In genomic region chr19:46244628-46245027, GRCm38 (mm10) we compare ENCODE assay signal across 18 mouse cellular contexts. TPM values are rescaled to one million over a fixed set of nuclear protein-coding genes. Genes with fewer than 3 reads are reported as not detected.
DNase-seq lines count a peak whose midpoint lies in the region; ATAC-seq and TF ChIP-seq lines count a peak whose summit lies in the region.
"Had no signal": no experiment of that assay in that cellular context is flagged by ENCODE, and none has a peak within 500 bp of the region (broad histone marks: within the 10 kb centered on the region; RNA-seq: fewer than 3 reads in every experiment).

No protein-coding gene starts in this region.

- no peak overlapping the region for H3K4me2 ChIP-seq in hindbrain, postnatal 0 days (ENCODE audit: low read depth, low read length)
- H3K4me2 ChIP-seq in hindbrain, embryonic 11.5 days (replicated peaks; ENCODE audit: low read depth, low read length), result no peak overlapping the region
- no peak overlapping the region for H3K4me2 ChIP-seq in kidney, embryonic 14.5 days (replicated peaks; ENCODE audit: low read depth, low read length)
- H3K4me2 ChIP-seq: heart, embryonic 13.5 days; hindbrain, embryonic 13.5 days; intestine, embryonic 15.5 days had no signal

- no peak for DNase-seq in hindbrain, postnatal 0 days (ENCODE audit: low spot score)
- no peak for DNase-seq in hindbrain, embryonic 11.5 days (ENCODE audit: low spot score)
- DNase-seq in ES-CJ7 (ENCODE audit: low read depth, low spot score), result peak; percentile 63
- peak; percentile 36 for DNase-seq in brain, embryonic 14.5 days (ENCODE audit: low read depth)
- no peak for DNase-seq in Muller cell, postnatal 12 days (ENCODE audit: inconsistent ontology term)
- DNase-seq in right cerebral cortex, postnatal 10 days (ENCODE audit: low spot score in 2 of 2), result no peak
- DNase-seq: adrenal gland, postnatal 14 days; cerebellum, adult 2 months; cerebellum, postnatal 10 days; gastrocnemius, postnatal 14 days; heart, postnatal 36 days had no signal

- no peaks in the 10 kb centered on the region for H3K4me1 ChIP-seq in hindbrain, postnatal 0 days (ENCODE audit: insufficient read depth, low read length)
- no peaks in the 10 kb centered on the region for H3K4me1 ChIP-seq in hindbrain, embryonic 11.5 days (replicated peaks; ENCODE audit: control insufficient read depth, insufficient read depth, low read length)
- peaks cover 2% of the 10 kb centered on the region for H3K4me1 ChIP-seq in ES-Bruce4 (ENCODE audit: control insufficient read depth, insufficient read depth, low read length)
- no peaks in the 10 kb centered on the region for H3K4me1 ChIP-seq in kidney, embryonic 14.5 days (ENCODE audit: control insufficient read depth, insufficient read depth, low read length)

- H3K4me3 ChIP-seq in hindbrain, postnatal 0 days (ENCODE audit: low read length), result no peak overlapping the region
- no peak overlapping the region for H3K4me3 ChIP-seq in hindbrain, embryonic 11.5 days (ENCODE audit: low read depth, low read length)
- no peak overlapping the region for H3K4me3 ChIP-seq in ES-Bruce4 (ENCODE audit: low read depth, low read length)
- no peak overlapping the region for H3K4me3 ChIP-seq in kidney, embryonic 14.5 days (ENCODE audit: low read length)
- H3K4me3 ChIP-seq: embryonic facial prominence, embryonic 10.5 days; heart, embryonic 13.5 days; hindbrain, embryonic 13.5 days; intestine, embryonic 15.5 days had no signal

- TF ChIP-seq POLR2A in ES-Bruce4 (IDR thresholded peaks at IDR 0.05; ENCODE audit: insufficient read depth, low read length), result no peak
- no peak for TF ChIP-seq POLR2A in brain, embryonic 14.5 days (IDR thresholded peaks at IDR 0.05; ENCODE audit: borderline replicate concordance, extremely low read depth, insufficient read depth, insufficient read length, poor library complexity, severe bottlenecking)

- WGBS in hindbrain, postnatal 0 days, result 20% methylated on average over 5 of the region's 5 CpGs
- WGBS in hindbrain, embryonic 11.5 days, result 22% methylated on average over 5 of the region's 5 CpGs
- 31% methylated on average over 5 of the region's 5 CpGs for WGBS in kidney, embryonic 14.5 days

- no peaks in the 10 kb centered on the region for H3K27me3 ChIP-seq in hindbrain, postnatal 0 days (ENCODE audit: insufficient read depth, low read length)
- no peaks in the 10 kb centered on the region for H3K27me3 ChIP-seq in hindbrain, embryonic 11.5 days (ENCODE audit: control insufficient read depth, insufficient read depth, low read length)
- H3K27me3 ChIP-seq in ES-Bruce4 (ENCODE audit: control insufficient read depth, insufficient read depth, low read length, poor library complexity, severe bottlenecking), result no peaks in the 10 kb centered on the region
- no peaks in the 10 kb centered on the region for H3K27me3 ChIP-seq in kidney, embryonic 14.5 days (ENCODE audit: control insufficient read depth, insufficient read depth, low read length)
- H3K27me3 ChIP-seq: heart, embryonic 13.5 days; hindbrain, embryonic 13.5 days; intestine, embryonic 15.5 days had no signal

- no peak overlapping the region for H3K9ac ChIP-seq in hindbrain, postnatal 0 days (replicated peaks; ENCODE audit: low read length)
- H3K9ac ChIP-seq in hindbrain, embryonic 11.5 days (ENCODE audit: low read depth, low read length), result no peak overlapping the region
- no peak overlapping the region for H3K9ac ChIP-seq in ES-Bruce4 (ENCODE audit: low read depth, poor library complexity, severe bottlenecking)
- no peak overlapping the region for H3K9ac ChIP-seq in kidney, embryonic 14.5 days (ENCODE audit: low read depth, low read length)
- H3K9ac ChIP-seq: heart, embryonic 13.5 days; hindbrain, embryonic 13.5 days; intestine, embryonic 15.5 days had no signal

- H3K36me3 ChIP-seq in hindbrain, postnatal 0 days (ENCODE audit: insufficient read depth, low read length), result peaks cover 11% of the 10 kb centered on the region; the same call in 1 of the 2 replicates
- H3K36me3 ChIP-seq in hindbrain, embryonic 11.5 days (ENCODE audit: control insufficient read depth, insufficient read depth, low read length), result no peaks in the 10 kb centered on the region
- no peaks in the 10 kb centered on the region for H3K36me3 ChIP-seq in ES-Bruce4 (ENCODE audit: control insufficient read depth, insufficient read depth, low read length, poor library complexity, severe bottlenecking)
- H3K36me3 ChIP-seq in kidney, embryonic 14.5 days (ENCODE audit: control insufficient read depth, insufficient read depth, low read length), result no peaks in the 10 kb centered on the region; the same call in 1 of the 2 replicates
- H3K36me3 ChIP-seq: intestine, embryonic 15.5 days had no signal

- no peak for ATAC-seq in hindbrain, postnatal 0 days
- ATAC-seq in hindbrain, embryonic 11.5 days (ENCODE audit: low FRiP score), result no peak
- no peak for ATAC-seq in kidney, embryonic 14.5 days (ENCODE audit: low FRiP score, low TSS enrichment)
- ATAC-seq: forebrain, embryonic 16.5 days; intestine, embryonic 15.5 days had no signal

- peak; percentile 59; the same call in 1 of the 2 replicates for TF ChIP-seq EP300 in ES-Bruce4 (IDR thresholded peaks at IDR 0.05; ENCODE audit: insufficient read depth, low read depth, low read length)

- H3K9me3 ChIP-seq in hindbrain, postnatal 0 days (ENCODE audit: low read length), result no peaks in the 10 kb centered on the region
- no peaks in the 10 kb centered on the region for H3K9me3 ChIP-seq in hindbrain, embryonic 11.5 days (ENCODE audit: control insufficient read depth, low read length)
- no peaks in the 10 kb centered on the region for H3K9me3 ChIP-seq in ES-Bruce4 (replicated peaks; ENCODE audit: control insufficient read depth, insufficient read depth, low read length, poor library complexity, severe bottlenecking)
- H3K9me3 ChIP-seq in kidney, embryonic 14.5 days (ENCODE audit: control insufficient read depth, low read length), result no peaks in the 10 kb centered on the region
- H3K9me3 ChIP-seq: embryonic facial prominence, embryonic 10.5 days; heart, embryonic 13.5 days; hindbrain, embryonic 13.5 days; intestine, embryonic 15.5 days had no signal

- peak overlapping the region; percentile 11; the same call in 1 of the 2 replicates for H3K27ac ChIP-seq in hindbrain, postnatal 0 days
- H3K27ac ChIP-seq in hindbrain, embryonic 11.5 days (ENCODE audit: low read depth, low read length), result no peak overlapping the region
- H3K27ac ChIP-seq in ES-Bruce4 (ENCODE audit: insufficient read depth, low read length), result peak overlapping the region; percentile 25; the same call in 1 of the 2 replicates
- no peak overlapping the region for H3K27ac ChIP-seq in kidney, embryonic 14.5 days (ENCODE audit: low read depth, low read length)
- H3K27ac ChIP-seq: embryonic facial prominence, embryonic 10.5 days; heart, embryonic 13.5 days; hindbrain, embryonic 13.5 days; intestine, embryonic 15.5 days had no signal

- TF ChIP-seq CTCF in hindbrain, postnatal 0 days (IDR thresholded peaks at IDR 0.05; ENCODE audit: low read depth), result no peak
- TF ChIP-seq CTCF in ES-Bruce4 (IDR thresholded peaks at IDR 0.05; ENCODE audit: low read depth, low read length), result no peak
- TF ChIP-seq CTCF in brain, embryonic 14.5 days (IDR thresholded peaks at IDR 0.05; ENCODE audit: borderline replicate concordance, extremely low read depth, insufficient read depth, insufficient read length), result no peak

RNA-seq across cellular contexts. Expression of gene Nfkb2, which starts 59.5 kb away (rescaled TPM):
- 3.5 and 4.7 TPM in 2 replicates for total RNA-seq in hindbrain, postnatal 0 days (2014; rRNA removed)
- polyA plus RNA-seq in hindbrain, postnatal 0 days (2015; fragmentation: Nextera tagmentation; extraction: Ambion mirVana), result 1.7 and 1.9 TPM in 2 replicates
- 2.7 and 4.6 TPM in 2 replicates for polyA plus RNA-seq in hindbrain, embryonic 11.5 days (2014; fragmentation: Nextera tagmentation; extraction: Ambion mirVana)
- polyA plus RNA-seq in ES-Bruce4 (2011; ENCODE audit: insufficient read depth, insufficient read length, low read depth, missing spikeins), result 17.7 and 20.4 TPM in 2 replicates
- polyA plus RNA-seq in brain, embryonic 14.5 days (2012; rRNA removed), result 3.9 and 4.3 TPM in 2 replicates
- polyA plus RNA-seq in kidney, embryonic 14.5 days (2014; fragmentation: Nextera tagmentation; extraction: Ambion mirVana), result 6.3 and 8.9 TPM in 2 replicates

Comparison
In these comparisons a context has a peak if more than half of its experiments do, and no peak if none do; other contexts are left out.
1. H3K27ac ChIP-seq: peak in hindbrain, postnatal 0 days (single experiment) and ES-Bruce4 (single experiment); none in hindbrain, embryonic 11.5 days (single experiment) and kidney, embryonic 14.5 days (single experiment).
2. DNase-seq: peak in ES-CJ7 (single experiment) and brain, embryonic 14.5 days (single experiment); none in hindbrain, postnatal 0 days (single experiment), hindbrain, embryonic 11.5 days (single experiment), Muller cell, postnatal 12 days (single experiment) and right cerebral cortex, postnatal 10 days (0 of 2).